Mouse (Mus musculus) embryo, embryonic 10.5 days (tissue): ENCODE measurements at regions not wholly inside any gene's neighbourhood (a gene's known extent, or its start where the extent isn't known, plus 50 kb on each side); places are given as distances from the start of the nearest gene placed in this dataset.

Source experiments
- DNase-seq: peaks from one replicate; pipeline ENCODE4 v3.0.0-alpha.2; 2015; ENCODE audit warnings: low spot score

- no peak for DNase-seq
These were observed 62.6 kb downstream of the Perp start for GRCm38 (mm10) chr10:18907276-18907960.

- DNase-seq: no peak
These were observed 64.5 kb downstream of the Perp start for GRCm38 (mm10) chr10:18909307-18909706.

GRCm38 (mm10) chr10:18910898-18911297 lies 66.1 kb downstream of the Perp start:
- peak; percentile 70 for DNase-seq

GRCm38 (mm10) chr10:18917120-18917616 lies 72.3 kb downstream of the Perp start:
- DNase-seq: peak; percentile 71

- DNase-seq: no peak
These were observed 78.4 kb downstream of the Perp start for GRCm38 (mm10) chr10:18923088-18923821.

- no peak for DNase-seq
These were observed 83.0 kb downstream of the Perp start for GRCm38 (mm10) chr10:18927811-18928210.

GRCm38 (mm10) chr10:18931344-18931743 lies 84.1 kb downstream of the Tnfaip3 start:
- no peak for DNase-seq

GRCm38 (mm10) chr10:18941447-18941846 lies 74.0 kb downstream of the Tnfaip3 start:
- DNase-seq: no peak

- no peak for DNase-seq
These were observed 73.5 kb downstream of the Tnfaip3 start for GRCm38 (mm10) chr10:18941908-18942307.

- DNase-seq: no peak
These were observed 72.0 kb downstream of the Tnfaip3 start for GRCm38 (mm10) chr10:18943296-18944075.

DNA sequence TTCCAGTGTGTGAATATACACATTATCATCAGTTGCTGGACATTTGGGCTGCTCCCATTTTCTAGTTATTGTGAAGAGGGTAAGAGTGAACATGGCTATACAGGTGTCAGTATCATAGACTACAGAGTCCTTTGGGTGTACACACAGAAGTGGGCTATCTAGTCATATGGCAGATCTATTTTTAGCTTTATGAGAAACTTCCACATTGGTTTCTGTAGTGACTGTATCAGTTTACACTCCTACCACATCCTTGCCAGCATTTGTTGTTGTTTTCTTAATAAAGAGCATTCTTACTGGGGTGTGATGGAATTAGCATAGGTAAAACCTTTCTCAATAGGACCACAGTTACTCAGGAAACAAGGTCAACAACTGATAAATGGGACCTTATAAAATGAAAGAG lies 68.7 kb downstream of the Tnfaip3 start:
- DNase-seq: no peak
